19 mouse cellular contexts compared by ENCODE assay signal in the genomic region with DNA sequence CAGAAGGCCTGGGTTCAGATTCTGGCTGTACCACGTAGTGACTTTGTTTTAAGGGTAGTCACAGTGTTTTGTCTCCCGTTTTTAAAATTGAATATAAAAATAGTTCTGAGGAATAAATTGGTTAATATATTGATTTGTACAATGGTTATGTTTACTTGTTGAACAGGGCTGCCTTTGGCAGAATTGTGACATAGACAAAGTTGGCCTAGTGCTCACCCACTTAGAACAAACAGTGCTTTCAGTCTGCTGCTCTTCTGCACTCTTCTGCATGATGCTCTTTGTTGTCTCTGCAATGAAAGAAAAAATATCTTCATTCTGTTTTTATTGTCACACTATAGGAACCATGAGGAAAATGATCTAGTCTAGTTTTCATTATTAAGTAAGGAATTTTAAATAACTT. TPM values are rescaled to one million over a fixed set of nuclear protein-coding genes. Genes with fewer than 3 reads are reported as not detected.
DNase-seq lines count a peak whose midpoint lies in the region; ATAC-seq and TF ChIP-seq lines count a peak whose summit lies in the region.
"Had no signal": no experiment of that assay in that cellular context is flagged by ENCODE, and none has a peak within 500 bp of the region (broad histone marks: within the 10 kb centered on the region; RNA-seq: fewer than 3 reads in every experiment).

No protein-coding gene starts in this region.

- no peak overlapping the region for H3K4me3 ChIP-seq in gastrocnemius, adult 2 months
- H3K4me3 ChIP-seq in liver, adult 2 months (ENCODE audit: insufficient read depth, low read depth, low read length) = 0 out of 2 replicates have a peak overlapping the region, but pooled peaks have one; percentile 24
- no peak overlapping the region for H3K4me3 ChIP-seq in liver, embryonic 12.5 days
- H3K4me3 ChIP-seq in forebrain, embryonic 15.5 days = no peak overlapping the region
- H3K4me3 ChIP-seq: forebrain, embryonic 10.5 days; forebrain, embryonic 13.5 days; hindbrain, embryonic 12.5 days; hindbrain, embryonic 15.5 days had no signal

- no peak for DNase-seq in gastrocnemius, adult 2 months
- DNase-seq in gastrocnemius, adult 18-20 months (ENCODE audit: low spot score) = no peak
- peak; percentile 99 for DNase-seq in liver, adult 2 months (ENCODE audit: extremely low read depth, low read depth, low spot score)
- peak; percentile 56 for DNase-seq in brain, adult 2 months (ENCODE audit: low read depth, low spot score)
- DNase-seq: adrenal gland, adult 8-10 months; adrenal gland, postnatal 25 days; cerebellum, adult 18-20 months; cerebellum, adult 9-10 months; cerebellum, postnatal 14 days; gastrocnemius, postnatal 14 days; heart, adult 11 months had no signal

- H3K9me3 ChIP-seq in liver, embryonic 12.5 days (replicated peaks) = no peaks in the 10 kb centered on the region
- no peaks in the 10 kb centered on the region for H3K9me3 ChIP-seq in forebrain, embryonic 15.5 days
- H3K9me3 ChIP-seq: forebrain, embryonic 10.5 days; forebrain, embryonic 13.5 days; hindbrain, embryonic 12.5 days; hindbrain, embryonic 15.5 days had no signal

- no peak overlapping the region for H3K4me2 ChIP-seq in liver, embryonic 12.5 days
- H3K4me2 ChIP-seq in forebrain, embryonic 15.5 days (replicated peaks) = no peak overlapping the region
- H3K4me2 ChIP-seq: forebrain, embryonic 13.5 days; heart, embryonic 11.5 days; hindbrain, embryonic 12.5 days; hindbrain, embryonic 15.5 days had no signal

- peak overlapping the region; percentile 89 for H3K27ac ChIP-seq in gastrocnemius, adult 2 months
- peak overlapping the region; percentile 63 for H3K27ac ChIP-seq in liver, adult 2 months (replicated peaks; ENCODE audit: insufficient read depth, low read depth, low read length)
- no peak overlapping the region for H3K27ac ChIP-seq in liver, embryonic 12.5 days
- H3K27ac ChIP-seq in forebrain, embryonic 15.5 days (replicated peaks) = no peak overlapping the region
- H3K27ac ChIP-seq: forebrain, embryonic 10.5 days; forebrain, embryonic 13.5 days; hindbrain, embryonic 12.5 days; hindbrain, embryonic 15.5 days had no signal

- 29% methylated on average over 2 of the region's 2 CpGs for WGBS in liver, adult 2 months
- WGBS in liver, embryonic 12.5 days (ENCODE audit: insufficient replicate concordance) = 67% methylated on average over 2 of the region's 2 CpGs
- WGBS in forebrain, embryonic 15.5 days = 88% methylated on average over 2 of the region's 2 CpGs

- TF ChIP-seq CTCF in gastrocnemius, adult 2 months (IDR thresholded peaks at IDR 0.05) = no peak
- no peak for TF ChIP-seq CTCF in liver, adult 2 months (IDR thresholded peaks at IDR 0.05; ENCODE audit: low read depth, low read length)

- no peaks in the 10 kb centered on the region for H3K27me3 ChIP-seq in liver, adult 2 months (ENCODE audit: control insufficient read depth, insufficient read depth, low read length)
- H3K27me3 ChIP-seq in liver, embryonic 12.5 days (replicated peaks) = no peaks in the 10 kb centered on the region
- no peaks in the 10 kb centered on the region for H3K27me3 ChIP-seq in forebrain, embryonic 15.5 days
- H3K27me3 ChIP-seq: forebrain, embryonic 13.5 days; hindbrain, embryonic 12.5 days; hindbrain, embryonic 15.5 days had no signal

- intact Hi-C loops in gastrocnemius, adult 2 months (cut with DNase I) = no loop called here

- H3K79me2 ChIP-seq in liver, adult 2 months (ENCODE audit: control insufficient read depth, insufficient read depth, low read length) = peaks cover 13% of the 10 kb centered on the region; the same call in 1 of the 2 replicates

- H3K4me1 ChIP-seq in liver, adult 2 months (ENCODE audit: control insufficient read depth, insufficient read depth, low read length) = peaks cover 34% of the 10 kb centered on the region
- H3K4me1 ChIP-seq in liver, embryonic 12.5 days = peaks cover 39% of the 10 kb centered on the region
- peaks cover 10% of the 10 kb centered on the region for H3K4me1 ChIP-seq in forebrain, embryonic 15.5 days
- H3K4me1 ChIP-seq: forebrain, embryonic 10.5 days; hindbrain, embryonic 12.5 days had no signal

- no peaks in the 10 kb centered on the region for H3K36me3 ChIP-seq in liver, adult 2 months (ENCODE audit: control insufficient read depth, insufficient read depth, low read length)
- H3K36me3 ChIP-seq in liver, embryonic 12.5 days = no peaks in the 10 kb centered on the region
- H3K36me3 ChIP-seq in forebrain, embryonic 15.5 days = no peaks in the 10 kb centered on the region
- H3K36me3 ChIP-seq: forebrain, embryonic 10.5 days; hindbrain, embryonic 12.5 days; hindbrain, embryonic 15.5 days had no signal

- no peak for TF ChIP-seq POLR2A in liver, adult 2 months (IDR thresholded peaks at IDR 0.05; ENCODE audit: extremely low read depth, insufficient read depth, low read length)

- no peak for ATAC-seq in liver, embryonic 12.5 days
- no peak for ATAC-seq in forebrain, embryonic 15.5 days (replicated peaks)
- ATAC-seq: activated CD4-positive, CD25-positive, alpha-beta regulatory T cell, adult 4 months; forebrain, embryonic 13.5 days had no signal

- H3K9ac ChIP-seq in liver, adult 2 months (ENCODE audit: low read depth, low read length) = no peak overlapping the region
- H3K9ac ChIP-seq in liver, embryonic 12.5 days = no peak overlapping the region
- H3K9ac ChIP-seq in forebrain, embryonic 15.5 days (replicated peaks) = no peak overlapping the region
- H3K9ac ChIP-seq: forebrain, embryonic 13.5 days; hindbrain, embryonic 12.5 days; hindbrain, embryonic 15.5 days had no signal

RNA-seq across cellular contexts. Expression of a gene that starts 8.2 kb away (rescaled TPM):
- total RNA-seq in gastrocnemius, adult 2 months (2021) = 10 to 100 TPM; 47.0 to 54.5 TPM
- total RNA-seq in gastrocnemius, adult 18-20 months (2021) = 10 to 100 TPM; 51.3 to 56.9 TPM
- 41.1 and 42.4 TPM in 2 replicates for total RNA-seq in liver, adult 2 months (2014; rRNA removed)
- 8.1 and 9.8 TPM in 2 replicates for polyA plus RNA-seq in liver, adult 2 months (2012; rRNA removed)
- polyA plus RNA-seq in liver, embryonic 12.5 days (2016; fragmentation: Nextera tagmentation; extraction: Ambion mirVana) = 9.0 and 9.2 TPM in 2 replicates
- 24.6 and 25.5 TPM in 2 replicates for polyA plus RNA-seq in forebrain, embryonic 15.5 days (2015; fragmentation: Nextera tagmentation; extraction: Ambion mirVana)

Comparison
In these comparisons a context has a peak if more than half of its experiments do, and no peak if none do; other contexts are left out.
1. H3K27ac ChIP-seq: peak in gastrocnemius, adult 2 months (single experiment) and liver, adult 2 months (single experiment); none in liver, embryonic 12.5 days (single experiment) and forebrain, embryonic 15.5 days (single experiment).
2. DNase-seq: peak in liver, adult 2 months (single experiment) and brain, adult 2 months (single experiment); none in gastrocnemius, adult 2 months (single experiment) and gastrocnemius, adult 18-20 months (single experiment).